Mouse (Mus musculus): ENCODE data around the gene Srpx. TPM values are rescaled to one million over a fixed set of nuclear protein-coding genes. Genes with fewer than 3 reads are reported as not detected.

Gene Srpx
- polyA plus RNA-seq, 1 experiment from 2014 or later: 19.8 TPM

- Histone ChIP-seq H3K4me3 (ENCODE audit: low read length) (no peak overlapping the region), H3K4me2 (ENCODE audit: low read depth, low read length) (no peak overlapping the region), H3K27me3 (ENCODE audit: control insufficient read depth, insufficient read depth, low read depth, low read length) (no peaks in the 10 kb centered on the region), H3K27ac (ENCODE audit: low read length) (no peak overlapping the region), H3K9me3 (ENCODE audit: control insufficient read depth, low read length) (no peaks in the 10 kb centered on the region), H3K9ac (ENCODE audit: low read length) (no peak overlapping the region), H3K36me3 (ENCODE audit: control insufficient read depth, insufficient read depth, low read length) (no peaks in the 10 kb centered on the region), H3K4me1 (replicated peaks; ENCODE audit: control insufficient read depth, insufficient read depth, low read length) (no peaks in the 10 kb centered on the region)
- 61% methylated on average over 3 of the region's 3 CpGs for WGBS
- ATAC-seq (ENCODE audit: low read depth): no peak
Measured at GRCm38 (mm10) chrX:10073966-10074365, 43.5 kb downstream of the Srpx start.

DNA sequence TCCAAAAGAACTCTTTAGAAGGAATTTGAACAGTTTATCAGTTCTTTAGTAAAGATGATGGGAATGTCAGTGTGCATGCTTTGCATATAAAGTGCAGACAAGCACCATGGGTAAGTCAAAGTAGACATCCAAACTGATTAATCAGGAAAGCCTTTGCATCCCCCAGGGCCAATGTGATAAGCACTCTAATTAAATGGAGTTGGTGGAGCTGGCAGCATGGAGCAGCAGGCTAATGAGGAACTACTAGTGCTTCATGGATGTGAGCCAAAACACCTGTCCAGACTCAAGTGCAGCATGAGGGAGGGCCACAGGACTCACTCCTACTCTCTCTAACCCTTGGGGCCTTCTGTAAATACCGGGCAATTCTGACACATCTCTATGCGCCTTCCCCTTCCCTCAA is 46.0 kb downstream of the Srpx start:
- 50% methylated on average over 2 of the region's 2 CpGs for WGBS

GRCm38 (mm10) chrX:10070689-10071088 is 46.8 kb downstream of the Srpx start:
- Histone ChIP-seq H3K4me1 (replicated peaks; ENCODE audit: control insufficient read depth, insufficient read depth, low read length) (no peaks in the 10 kb centered on the region), H3K27ac (ENCODE audit: low read length) (no peak overlapping the region), H3K27me3 (ENCODE audit: control insufficient read depth, insufficient read depth, low read depth, low read length) (no peaks in the 10 kb centered on the region), H3K9me3 (ENCODE audit: control insufficient read depth, low read length) (no peaks in the 10 kb centered on the region), H3K4me2 (ENCODE audit: low read depth, low read length) (no peak overlapping the region), H3K9ac (ENCODE audit: low read length) (no peak overlapping the region), H3K36me3 (ENCODE audit: control insufficient read depth, insufficient read depth, low read length) (no peaks in the 10 kb centered on the region), H3K4me3 (ENCODE audit: low read length) (no peak overlapping the region)
- no peak for ATAC-seq (ENCODE audit: low read depth)
- WGBS: 13% methylated on average over 6 of the region's 6 CpGs

More for the DNA sequence above, 46.0 kb downstream of the Srpx start:
- Histone ChIP-seq H3K4me2 (ENCODE audit: low read depth, low read length) (no peak overlapping the region), H3K9me3 (ENCODE audit: control insufficient read depth, low read length) (no peaks in the 10 kb centered on the region), H3K27me3 (ENCODE audit: control insufficient read depth, insufficient read depth, low read depth, low read length) (no peaks in the 10 kb centered on the region), H3K4me3 (ENCODE audit: low read length) (no peak overlapping the region), H3K9ac (ENCODE audit: low read length) (no peak overlapping the region), H3K4me1 (replicated peaks; ENCODE audit: control insufficient read depth, insufficient read depth, low read length) (no peaks in the 10 kb centered on the region), H3K36me3 (ENCODE audit: control insufficient read depth, insufficient read depth, low read length) (no peaks in the 10 kb centered on the region), H3K27ac (ENCODE audit: low read length) (no peak overlapping the region)
- no peak for ATAC-seq (ENCODE audit: low read depth)

DNA sequence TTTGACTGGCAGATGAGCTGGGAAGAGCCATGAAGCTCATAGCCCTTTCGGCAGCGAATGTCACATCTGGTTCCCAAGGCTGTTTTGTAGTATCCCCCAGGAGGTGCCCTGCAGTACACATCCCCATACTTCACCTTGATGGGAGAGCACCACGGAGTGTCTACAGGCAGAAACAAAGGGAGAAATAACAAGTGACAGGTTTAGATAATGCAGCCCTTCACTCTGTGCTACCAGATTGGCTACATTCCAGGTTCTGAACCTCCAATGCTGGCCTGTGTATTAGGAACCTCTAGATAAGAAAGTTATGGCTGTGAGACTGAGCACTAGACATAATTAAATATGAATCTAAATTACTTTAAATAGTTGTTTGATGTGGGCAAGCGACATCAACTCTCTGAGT is 48.1 kb downstream of the Srpx start:
- H3K9me3 ChIP-seq (ENCODE audit: control insufficient read depth, low read length): no peaks in the 10 kb centered on the region
- no peaks in the 10 kb centered on the region for H3K27me3 ChIP-seq (ENCODE audit: control insufficient read depth, insufficient read depth, low read depth, low read length)

GRCm38 (mm10) chrX:10063781-10064180 is 53.7 kb downstream of the Srpx start:
- Histone ChIP-seq H3K27me3 (ENCODE audit: control insufficient read depth, insufficient read depth, low read depth, low read length) (no peaks in the 10 kb centered on the region; the same call in 1 of the 2 replicates), H3K4me2 (ENCODE audit: low read depth, low read length) (no peak overlapping the region), H3K9me3 (ENCODE audit: control insufficient read depth, low read length) (no peaks in the 10 kb centered on the region), H3K36me3 (ENCODE audit: control insufficient read depth, insufficient read depth, low read length) (no peaks in the 10 kb centered on the region), H3K4me1 (replicated peaks; ENCODE audit: control insufficient read depth, insufficient read depth, low read length) (no peaks in the 10 kb centered on the region), H3K27ac (ENCODE audit: low read length) (no peak overlapping the region), H3K4me3 (ENCODE audit: low read length) (no peak overlapping the region), H3K9ac (ENCODE audit: low read length) (no peak overlapping the region)
- ATAC-seq (ENCODE audit: low read depth): no peak
- WGBS: 55% methylated on average over 1 of the region's 1 CpGs

More for the DNA sequence above, 48.1 kb downstream of the Srpx start:
- ATAC-seq (ENCODE audit: low read depth): no peak
- no peak overlapping the region for H3K27ac ChIP-seq (ENCODE audit: low read length)
- H3K4me3 ChIP-seq (ENCODE audit: low read length): no peak overlapping the region
- no peak overlapping the region for H3K9ac ChIP-seq (ENCODE audit: low read length)
- H3K4me2 ChIP-seq (ENCODE audit: low read depth, low read length): no peak overlapping the region
- 58% methylated on average over 4 of the region's 4 CpGs for WGBS
- H3K4me1 ChIP-seq (replicated peaks; ENCODE audit: control insufficient read depth, insufficient read depth, low read length): no peaks in the 10 kb centered on the region
- H3K36me3 ChIP-seq (ENCODE audit: control insufficient read depth, insufficient read depth, low read length): no peaks in the 10 kb centered on the region

DNA sequence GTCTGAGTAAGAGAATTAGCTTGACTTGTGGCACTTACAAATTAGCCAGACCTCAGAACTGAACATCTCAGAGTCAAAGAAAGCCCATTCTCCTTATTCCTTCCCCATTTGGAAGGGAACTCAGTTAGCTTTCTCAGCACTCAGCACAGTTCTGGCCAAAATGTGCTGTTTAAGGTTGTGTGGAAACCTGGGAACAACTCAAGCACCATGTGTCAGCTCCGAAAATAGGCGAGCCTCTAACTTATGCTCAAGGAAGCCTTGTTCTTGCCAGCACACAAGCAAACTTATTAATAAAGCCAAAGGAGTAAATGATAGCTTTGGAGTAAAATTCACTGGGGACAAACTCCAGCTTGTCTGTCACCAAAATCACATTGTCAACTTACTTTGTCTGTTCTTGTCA is 54.1 kb downstream of the Srpx start:
- Histone ChIP-seq H3K36me3 (ENCODE audit: control insufficient read depth, insufficient read depth, low read length) (no peaks in the 10 kb centered on the region), H3K9ac (ENCODE audit: low read length) (no peak overlapping the region), H3K27me3 (ENCODE audit: control insufficient read depth, insufficient read depth, low read depth, low read length) (no peaks in the 10 kb centered on the region; the same call in 1 of the 2 replicates), H3K9me3 (ENCODE audit: control insufficient read depth, low read length) (no peaks in the 10 kb centered on the region), H3K4me1 (replicated peaks; ENCODE audit: control insufficient read depth, insufficient read depth, low read length) (no peaks in the 10 kb centered on the region), H3K27ac (ENCODE audit: low read length) (no peak overlapping the region), H3K4me2 (ENCODE audit: low read depth, low read length) (no peak overlapping the region), H3K4me3 (ENCODE audit: low read length) (no peak overlapping the region)
- no peak for ATAC-seq (ENCODE audit: low read depth)
- WGBS: 57% methylated on average over 2 of the region's 2 CpGs

GRCm38 (mm10) chrX:10062201-10062600 is 55.3 kb downstream of the Srpx start:
- Histone ChIP-seq H3K9me3 (ENCODE audit: control insufficient read depth, low read length) (no peaks in the 10 kb centered on the region), H3K4me3 (ENCODE audit: low read length) (no peak overlapping the region), H3K4me1 (replicated peaks; ENCODE audit: control insufficient read depth, insufficient read depth, low read length) (no peaks in the 10 kb centered on the region), H3K9ac (ENCODE audit: low read length) (no peak overlapping the region), H3K27me3 (ENCODE audit: control insufficient read depth, insufficient read depth, low read depth, low read length) (no peaks in the 10 kb centered on the region; the same call in 1 of the 2 replicates), H3K4me2 (ENCODE audit: low read depth, low read length) (no peak overlapping the region), H3K36me3 (ENCODE audit: control insufficient read depth, insufficient read depth, low read length) (no peaks in the 10 kb centered on the region), H3K27ac (ENCODE audit: low read length) (no peak overlapping the region)
- 86% methylated on average over 4 of the region's 4 CpGs for WGBS
- ATAC-seq (ENCODE audit: low read depth): no peak

GRCm38 (mm10) chrX:10034666-10035065 is 82.8 kb downstream of the Srpx start:
- Histone ChIP-seq H3K4me1 (replicated peaks; ENCODE audit: control insufficient read depth, insufficient read depth, low read length) (no peaks in the 10 kb centered on the region), H3K27ac (ENCODE audit: low read length) (no peak overlapping the region), H3K9me3 (ENCODE audit: control insufficient read depth, low read length) (no peaks in the 10 kb centered on the region), H3K36me3 (ENCODE audit: control insufficient read depth, insufficient read depth, low read length) (no peaks in the 10 kb centered on the region), H3K4me2 (ENCODE audit: low read depth, low read length) (no peak overlapping the region), H3K9ac (ENCODE audit: low read length) (no peak overlapping the region), H3K4me3 (ENCODE audit: low read length) (no peak overlapping the region), H3K27me3 (ENCODE audit: control insufficient read depth, insufficient read depth, low read depth, low read length) (no peaks in the 10 kb centered on the region)
- no peak for ATAC-seq (ENCODE audit: low read depth)

DNA sequence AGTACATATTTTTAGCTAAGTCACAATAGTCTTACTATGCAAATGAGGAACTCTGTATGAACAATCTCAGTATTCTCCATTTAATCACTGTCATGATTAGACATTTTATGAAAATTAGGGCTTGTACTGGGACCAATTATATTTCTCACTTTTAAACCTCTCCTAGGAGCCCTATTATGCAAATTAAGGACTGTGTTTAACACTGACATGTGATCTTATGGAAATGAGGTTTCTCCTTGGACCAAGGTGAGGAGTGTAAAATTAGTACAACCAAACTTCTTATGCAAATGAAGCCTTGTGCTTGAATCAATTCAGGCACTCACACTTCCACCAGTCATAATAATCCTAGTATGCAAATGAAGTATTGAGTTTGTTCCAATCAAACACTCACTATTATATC is 107.3 kb downstream of the Srpx start:
- Histone ChIP-seq H3K4me1 (replicated peaks; ENCODE audit: control insufficient read depth, insufficient read depth, low read length) (no peaks in the 10 kb centered on the region), H3K27ac (ENCODE audit: low read length) (no peak overlapping the region), H3K36me3 (ENCODE audit: control insufficient read depth, insufficient read depth, low read length) (no peaks in the 10 kb centered on the region), H3K4me3 (ENCODE audit: low read length) (no peak overlapping the region), H3K27me3 (ENCODE audit: control insufficient read depth, insufficient read depth, low read depth, low read length) (no peaks in the 10 kb centered on the region), H3K9me3 (ENCODE audit: control insufficient read depth, low read length) (no peaks in the 10 kb centered on the region), H3K4me2 (ENCODE audit: low read depth, low read length) (no peak overlapping the region), H3K9ac (ENCODE audit: low read length) (no peak overlapping the region)
- no peak for ATAC-seq (ENCODE audit: low read depth)

DNA sequence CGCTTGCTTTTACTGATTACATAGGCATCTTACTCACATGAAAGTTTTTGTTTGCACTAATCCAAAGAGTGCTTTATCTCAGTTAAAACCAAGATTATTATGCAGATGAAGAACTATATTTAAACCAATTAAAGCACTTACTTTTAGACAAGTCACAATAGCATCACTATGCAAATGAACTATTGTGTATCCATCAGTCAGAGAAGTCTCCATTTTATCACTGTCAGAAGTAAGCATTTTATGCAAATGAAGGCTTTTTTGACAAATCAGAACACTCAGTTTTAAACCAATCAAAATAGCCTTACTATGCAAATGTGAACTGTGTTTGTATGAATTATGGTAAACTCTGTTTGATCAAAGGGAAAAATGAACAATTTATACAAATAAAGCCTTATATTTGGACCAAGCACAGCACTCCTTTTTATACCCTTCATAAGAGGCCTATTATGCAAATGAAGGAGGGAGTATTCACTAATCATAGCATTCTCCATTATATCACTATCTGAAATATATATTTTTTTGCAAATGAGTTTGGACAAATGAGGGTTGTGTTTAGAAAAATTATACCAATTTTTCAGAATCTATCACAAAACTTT is 109.7 kb downstream of the Srpx start:
- ATAC-seq (ENCODE audit: low read depth): no peak
- Histone ChIP-seq H3K36me3 (ENCODE audit: control insufficient read depth, insufficient read depth, low read length) (no peaks in the 10 kb centered on the region), H3K4me2 (ENCODE audit: low read depth, low read length) (no peak overlapping the region), H3K9me3 (ENCODE audit: control insufficient read depth, low read length) (no peaks in the 10 kb centered on the region), H3K27me3 (ENCODE audit: control insufficient read depth, insufficient read depth, low read depth, low read length) (no peaks in the 10 kb centered on the region), H3K4me1 (replicated peaks; ENCODE audit: control insufficient read depth, insufficient read depth, low read length) (no peaks in the 10 kb centered on the region), H3K4me3 (ENCODE audit: low read length) (no peak overlapping the region), H3K27ac (ENCODE audit: low read length) (no peak overlapping the region), H3K9ac (ENCODE audit: low read length) (no peak overlapping the region)
- 90% methylated on average over 1 of the region's 1 CpGs for WGBS

All from lung, embryonic 16.5 days (tissue).